Comparison of ENCODE assay signal across 8 mouse cellular contexts in genomic region chr1:182982995-182983394, GRCm38 (mm10). TPM values are rescaled to one million over a fixed set of nuclear protein-coding genes. Genes with fewer than 3 reads are reported as not detected.
DNase-seq lines count a peak whose midpoint lies in the region; ATAC-seq and TF ChIP-seq lines count a peak whose summit lies in the region.

No protein-coding gene starts in this region.

- WGBS in heart, embryonic 14.5 days = 0% methylated on average over 13 of the region's 15 CpGs
- WGBS in liver, embryonic 11.5 days = under 1% methylated on average over 13 of the region's 15 CpGs

- peak overlapping the region; percentile 82 to 89 for H3K27ac ChIP-seq in heart, embryonic 14.5 days (replicated peaks in 1 of 2; ENCODE audit: control insufficient read depth in 1 of 2, insufficient read depth in 1 of 2, low read depth in 2 of 2, low read length in 2 of 2)
- H3K27ac ChIP-seq in liver, embryonic 11.5 days (ENCODE audit: low read depth, low read length) = no peak overlapping the region

- no peaks in the 10 kb centered on the region for H3K79me2 ChIP-seq in C2C12 (ENCODE audit: control insufficient read depth, insufficient read depth)
- no peaks in the 10 kb centered on the region for H3K79me2 ChIP-seq in myocyte (ENCODE audit: control insufficient read depth, insufficient read depth)

- H3ac ChIP-seq in C2C12 (ENCODE audit: control insufficient read depth, insufficient read length, low read depth) (peak overlapping the region; percentile 33), myocyte (ENCODE audit: control insufficient read depth, insufficient read length) (no peak overlapping the region)

- peak; percentile 97 for DNase-seq in brain, embryonic 14.5 days (ENCODE audit: low read depth)
- peak; percentile 98 for DNase-seq in fibroblast of lung, adult 2 months (ENCODE audit: low read depth)
- DNase-seq in kidney, postnatal 10 days = peak; percentile 92
- peak; percentile 81 for DNase-seq in liver, embryonic 11.5 days (ENCODE audit: low spot score)
- DNase-seq in spleen, postnatal 4 days (ENCODE audit: low spot score in 2 of 2) = peak; percentile 59 to 84

- TF ChIP-seq CTCF in C2C12 (IDR thresholded peaks at IDR 0.05; ENCODE audit: control insufficient read depth, insufficient read depth, insufficient read length) = peak; percentile 52
- peak; percentile 64 for TF ChIP-seq CTCF in brain, embryonic 14.5 days (IDR thresholded peaks at IDR 0.05; ENCODE audit: borderline replicate concordance, extremely low read depth, insufficient read depth, insufficient read length)

- no peaks in the 10 kb centered on the region for H3K79me3 ChIP-seq in C2C12 (ENCODE audit: low read depth)

- H3K4me1 ChIP-seq in heart, embryonic 14.5 days (ENCODE audit: control insufficient read depth in 2 of 2, insufficient read depth in 2 of 2, low read length in 2 of 2) = peaks cover 20% of the 10 kb centered on the region in 2 experiments; a peak in 3 of 4 replicates
- H3K4me1 ChIP-seq in liver, embryonic 11.5 days (replicated peaks; ENCODE audit: control insufficient read depth, insufficient read depth, low read length) = no peaks in the 10 kb centered on the region

- H3K9me3 ChIP-seq in heart, embryonic 14.5 days (ENCODE audit: control insufficient read depth, low read length) = no peaks in the 10 kb centered on the region
- H3K9me3 ChIP-seq in liver, embryonic 11.5 days (ENCODE audit: control insufficient read depth, low read length) = no peaks in the 10 kb centered on the region

- peak overlapping the region; percentile 71 for H3K9ac ChIP-seq in heart, embryonic 14.5 days (ENCODE audit: low read length)
- H3K9ac ChIP-seq in liver, embryonic 11.5 days (ENCODE audit: low read depth, low read length) = peak overlapping the region; percentile 58; the same call in 1 of the 2 replicates

- ATAC-seq in heart, embryonic 14.5 days (ENCODE audit: insufficient number of reproducible peaks, insufficient read depth, low FRiP score, low read depth) = peak; percentile 93
- peak; percentile 94 for ATAC-seq in liver, embryonic 11.5 days (replicated peaks; ENCODE audit: low FRiP score)

- H3K27me3 ChIP-seq in C2C12 (ENCODE audit: control insufficient read depth, insufficient read depth, insufficient read length) (no peaks in the 10 kb centered on the region), myocyte (ENCODE audit: control insufficient read depth, insufficient read depth, insufficient read length) (no peaks in the 10 kb centered on the region)
- no peaks in the 10 kb centered on the region for H3K27me3 ChIP-seq in heart, embryonic 14.5 days (ENCODE audit: control insufficient read depth, insufficient read depth, low read length)
- H3K27me3 ChIP-seq in liver, embryonic 11.5 days (replicated peaks; ENCODE audit: control insufficient read depth, insufficient read depth, low read length) = 0 out of 2 replicates have a peak, but pooled peaks cover 3% of the 10 kb centered on the region

- H3K36me3 ChIP-seq in C2C12 (ENCODE audit: control insufficient read depth, insufficient read depth) = no peaks in the 10 kb centered on the region
- no peaks in the 10 kb centered on the region for H3K36me3 ChIP-seq in heart, embryonic 14.5 days (ENCODE audit: control insufficient read depth, insufficient read depth, low read length)
- H3K36me3 ChIP-seq in liver, embryonic 11.5 days (ENCODE audit: control insufficient read depth, insufficient read depth, low read length) = no peaks in the 10 kb centered on the region
- H3K36me3 ChIP-seq in myocyte (ENCODE audit: control insufficient read depth, insufficient read depth) = no peaks in the 10 kb centered on the region

- H3K4me3 ChIP-seq in C2C12 (ENCODE audit: insufficient read depth, poor library complexity, severe bottlenecking) (no peak overlapping the region), myocyte (no peak overlapping the region)
- H3K4me3 ChIP-seq in heart, embryonic 14.5 days (ENCODE audit: control insufficient read depth in 1 of 2, insufficient read depth in 1 of 2, low read depth in 1 of 2, low read length in 2 of 2) = peak overlapping the region; percentile 29 to 36
- peak overlapping the region; percentile 34 for H3K4me3 ChIP-seq in liver, embryonic 11.5 days (ENCODE audit: low read depth, low read length)

- H3K4me2 ChIP-seq in heart, embryonic 14.5 days (ENCODE audit: low read length) = peak overlapping the region; percentile 72
- peak overlapping the region; percentile 67 for H3K4me2 ChIP-seq in liver, embryonic 11.5 days
- H3K4me2 ChIP-seq in myocyte (ENCODE audit: low read depth) = peak overlapping the region; percentile 63

- TF ChIP-seq POLR2A in brain, embryonic 14.5 days (IDR thresholded peaks at IDR 0.05; ENCODE audit: borderline replicate concordance, extremely low read depth, insufficient read depth, insufficient read length, poor library complexity, severe bottlenecking) = peak; percentile 39; the same call in 1 of the 2 replicates
- peak; percentile 69 for TF ChIP-seq POLR2A in myocyte (IDR thresholded peaks at IDR 0.05; ENCODE audit: insufficient read length, low read depth)

TF ChIP-seq in C2C12, 6 proteins besides CTCF, POLR2A, EP300 and RAD21:
- TF ChIP-seq MAX (IDR thresholded peaks at IDR 0.05) = peak; percentile 88
- TF ChIP-seq MYOG (IDR thresholded peaks at IDR 0.05; ENCODE audit: control insufficient read depth, extremely low read depth, insufficient read length) = no peak
- TF ChIP-seq CEBPB (IDR thresholded peaks at IDR 0.05; ENCODE audit: low read depth) = peak; percentile 66
- TF ChIP-seq MYOD1 (IDR thresholded peaks at IDR 0.05; ENCODE audit: control insufficient read depth, insufficient read length, low read depth) = no peak
- TF ChIP-seq FOSL1 (IDR thresholded peaks at IDR 0.05; ENCODE audit: insufficient read depth, low read length, poor library complexity, severe bottlenecking) = peak; percentile 51
- TF ChIP-seq USF1 (IDR thresholded peaks at IDR 0.05; ENCODE audit: low read depth) = peak; percentile 96
TF ChIP-seq in C2C12: peak in this region for 4.

TF ChIP-seq in myocyte, 11 proteins besides CTCF, POLR2A, EP300 and RAD21:
- TF ChIP-seq SRF (IDR thresholded peaks at IDR 0.05; ENCODE audit: control insufficient read depth, insufficient read length, low read depth) (no peak), TCF12 (IDR thresholded peaks at IDR 0.05; ENCODE audit: insufficient read depth, poor library complexity, severe bottlenecking) (no peak), MAX (IDR thresholded peaks at IDR 0.05; ENCODE audit: low read depth) (peak; percentile 20), USF1 (IDR thresholded peaks at IDR 0.05; ENCODE audit: low read depth) (peak; percentile 95), POLR2AphosphoS2 (IDR thresholded peaks at IDR 0.05; ENCODE audit: insufficient read length, low read depth) (peak; percentile 48), MYOG (IDR thresholded peaks at IDR 0.05; ENCODE audit: control insufficient read depth in 1 of 3, insufficient read depth in 1 of 3, insufficient read length in 2 of 3, low read depth in 2 of 3) (peak in 1 of 3 experiments; percentile 19), REST (IDR thresholded peaks at IDR 0.05; ENCODE audit: insufficient read depth, insufficient read length) (no peak)

RNA-seq across cellular contexts. Expression of gene Tlr5, which starts 28.4 kb away (rescaled TPM):
- polyA plus RNA-seq in C2C12 (2012; fragmentation: generic; extraction: Trizol) (not detected), myocyte (2012; fragmentation: generic; extraction: Trizol) (not detected)
- 0.61 and 0.64 TPM in 2 replicates for polyA plus RNA-seq in brain, embryonic 14.5 days (2012; rRNA removed)
- polyA plus RNA-seq in heart, embryonic 14.5 days (2014; fragmentation: Nextera tagmentation; extraction: Ambion mirVana) = 3.1 and 4.2 TPM in 2 replicates
- 0.48 and 0.49 TPM in 2 replicates for polyA plus RNA-seq in liver, embryonic 11.5 days (2014; fragmentation: Nextera tagmentation; extraction: Ambion mirVana)

Comparison
In these comparisons a context has a peak if more than half of its experiments do, and no peak if none do; other contexts are left out.
1. H3K4me3 ChIP-seq: peak in heart, embryonic 14.5 days (2 of 2) and liver, embryonic 11.5 days (single experiment); none in C2C12 (single experiment) and myocyte (single experiment).
2. Peak in every context shown above with its lines, with median percentiles within 50 percentile points of each other: DNase-seq and H3K4me2 ChIP-seq.